Comparison of ENCODE assay signal across 19 mouse cellular contexts in the genomic region with DNA sequence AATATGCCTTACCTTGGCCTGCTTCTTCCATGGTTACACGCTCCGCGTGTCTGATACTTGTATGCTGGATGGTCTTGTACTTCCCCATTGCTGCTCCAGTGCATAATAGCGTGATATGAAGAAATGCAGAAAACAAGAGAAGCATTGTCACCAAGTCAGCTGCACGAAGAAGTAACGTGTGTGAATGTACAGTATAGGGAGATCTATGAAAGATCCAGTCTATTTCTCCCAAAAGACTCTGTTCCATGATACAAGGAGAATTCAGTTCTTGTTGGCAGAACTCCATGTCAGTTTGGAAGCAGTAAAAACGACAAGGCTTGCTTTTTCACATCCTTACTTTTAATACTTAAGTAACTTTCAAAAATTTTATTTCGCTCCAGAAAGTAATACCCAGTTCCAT. TPM values are rescaled to one million over a fixed set of nuclear protein-coding genes. Genes with fewer than 3 reads are reported as not detected.
"Had no signal": no experiment of that assay in that cellular context is flagged by ENCODE, and none has a peak within 500 bp of the region (broad histone marks: within the 10 kb centered on the region; RNA-seq: fewer than 3 reads in every experiment).

No protein-coding gene starts in this region.

- H3K4me1 ChIP-seq: megakaryocyte, embryonic 14.5 days; neural tube, embryonic 12.5 days; stomach, embryonic 15.5 days had no signal

- ATAC-seq: midbrain, embryonic 13.5 days; midbrain, embryonic 15.5 days had no signal

- H3K36me3 ChIP-seq: midbrain, embryonic 13.5 days; midbrain, embryonic 15.5 days; neural tube, embryonic 12.5 days; stomach, embryonic 15.5 days had no signal

- DNase-seq: lung, adult 18-20 months; lung, embryonic 14.5 days; lung, postnatal 10 days; lung, postnatal 4 days; right cerebral cortex, postnatal 25 days; right cerebral cortex, postnatal 4 days; spleen, adult 18-20 months; thymus, adult 2 months; thymus, postnatal 25 days; thymus, postnatal 4 days had no signal

- H3K4me2 ChIP-seq: lung, embryonic 14.5 days; midbrain, embryonic 11.5 days; midbrain, embryonic 13.5 days; midbrain, embryonic 15.5 days; neural tube, embryonic 12.5 days; stomach, embryonic 15.5 days had no signal

- H3K4me3 ChIP-seq: megakaryocyte, embryonic 14.5 days; midbrain, embryonic 13.5 days; midbrain, embryonic 15.5 days; neural tube, embryonic 12.5 days; stomach, embryonic 15.5 days had no signal

- H3K27ac ChIP-seq: midbrain, embryonic 13.5 days; midbrain, embryonic 15.5 days; neural tube, embryonic 12.5 days; stomach, embryonic 15.5 days; stomach, postnatal 0 days had no signal

- H3K9me3 ChIP-seq: megakaryocyte, embryonic 14.5 days; midbrain, embryonic 13.5 days; midbrain, embryonic 15.5 days; neural tube, embryonic 12.5 days; stomach, embryonic 15.5 days had no signal

- H3K27me3 ChIP-seq: megakaryocyte, embryonic 14.5 days; midbrain, embryonic 13.5 days; midbrain, embryonic 15.5 days; neural tube, embryonic 12.5 days; stomach, embryonic 15.5 days had no signal

- H3K9ac ChIP-seq: lung, embryonic 14.5 days; midbrain, embryonic 13.5 days; midbrain, embryonic 15.5 days; neural tube, embryonic 12.5 days; stomach, embryonic 15.5 days had no signal

RNA-seq across cellular contexts. Expression of a gene that starts 33.0 kb away (rescaled TPM):
- total RNA-seq: monocyte, adult 5-6 weeks; neutrophil, adult 5-6 weeks had no signal
